Mouse (Mus musculus) bone marrow macrophage, adult 2 months (primary cell): ENCODE results near the gene Lrrc26.

ENCODE experiments used
- CTCF ChIP-seq: IDR thresholded peaks from 2 replicates; pipeline ENCODE4 v1.5.1; 2012; ENCODE audit warnings: low read depth, mild to moderate bottlenecking, low read length, moderate library complexity
- POLR2A ChIP-seq: IDR thresholded peaks from 2 replicates; pipeline ENCODE4 v1.6.1; 2012; ENCODE audit warnings: mild to moderate bottlenecking, low read depth, low read length, borderline replicate concordance

GRCm38 (mm10) chr2:25272515-25272914 lies 17.2 kb upstream of the Lrrc26 start:
- TF ChIP-seq POLR2A, result 0 out of 2 replicates have a peak, but pooled peaks have one; percentile 21
- no peak for TF ChIP-seq CTCF
